Mouse (Mus musculus): ENCODE measurements around the gene Ncoa3. TPM values are rescaled to one million over a fixed set of nuclear protein-coding genes. Genes with fewer than 3 reads are reported as not detected.
A peak's percentile ranks its signal among the peaks of the same experiment; 100 is the strongest.

The Ncoa3 gene
- polyA plus RNA-seq, 2 experiments = 17.8 to 25.5 TPM

DNA sequence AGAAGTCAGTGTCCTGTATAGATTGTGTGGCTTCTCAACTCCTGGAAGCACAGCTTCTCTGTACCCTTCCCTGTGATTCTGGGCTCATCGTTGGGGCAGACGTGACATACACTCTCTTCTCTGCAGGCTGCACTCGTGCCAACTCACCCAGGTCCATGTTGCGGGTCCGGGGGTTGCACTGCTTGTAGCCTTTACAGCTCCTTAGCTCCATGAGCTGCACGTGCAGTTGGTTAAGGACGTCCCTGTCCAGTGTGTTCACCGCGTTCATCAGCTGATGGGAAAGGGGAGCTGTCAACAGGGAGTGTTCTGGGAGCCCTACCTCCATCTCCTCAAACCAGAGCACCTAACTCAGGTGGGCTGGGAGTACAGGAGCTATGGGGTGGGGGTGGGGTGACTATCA is 84.9 kb downstream of the Ncoa3 start:
- Histone ChIP-seq H3K4me3 (replicated peaks; ENCODE audit: low read length) (no peak overlapping the region), H3K27ac (replicated peaks; ENCODE audit: low read depth, low read length) (no peak overlapping the region), H3K9ac (ENCODE audit: low read depth, low read length, severe bottlenecking) (no peak overlapping the region), H3K9me3 (ENCODE audit: control insufficient read depth, low read length) (no peaks in the 10 kb centered on the region), H3K36me3 (ENCODE audit: control insufficient read depth, insufficient read depth, low read length) (peaks cover 90% of the 10 kb centered on the region), H3K27me3 (ENCODE audit: control insufficient read depth, insufficient read depth, low read length) (no peaks in the 10 kb centered on the region), H3K4me2 (replicated peaks; ENCODE audit: low read depth, low read length, severe bottlenecking) (no peak overlapping the region), H3K4me1 (ENCODE audit: control insufficient read depth, insufficient read depth, low read length) (peaks cover 3% of the 10 kb centered on the region; the same call in 1 of the 2 replicates)
- DNase-seq (ENCODE audit: low spot score) = no peak
- no peak for TF ChIP-seq POLR2A (IDR thresholded peaks at IDR 0.05; ENCODE audit: borderline replicate concordance, extremely low read depth, insufficient read depth, insufficient read length)
- WGBS = 94% methylated on average over 9 of the region's 9 CpGs
- no peak for ATAC-seq (ENCODE audit: low FRiP score, low read depth)

DNA sequence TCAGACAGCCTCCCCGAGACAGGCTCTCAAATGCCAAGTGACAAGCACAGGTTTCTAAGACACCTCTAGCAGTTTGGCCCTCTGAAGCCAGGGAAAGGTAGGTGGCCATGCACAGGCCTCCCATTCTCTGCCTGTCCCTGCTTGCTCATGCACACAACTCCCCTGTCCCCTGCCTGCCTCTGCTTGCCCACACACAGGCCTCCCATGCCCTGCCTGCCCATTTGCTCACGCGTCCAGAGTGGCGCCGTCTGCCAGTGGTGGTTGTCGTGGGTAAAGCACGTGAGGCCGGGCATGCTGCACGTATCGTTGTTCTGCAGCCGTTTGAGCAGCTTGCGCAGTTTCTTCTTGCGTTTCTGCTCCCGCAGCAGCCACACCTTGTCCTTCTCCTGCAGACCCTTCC is 86.8 kb downstream of the Ncoa3 start:
- H3K4me1 ChIP-seq (ENCODE audit: control insufficient read depth, insufficient read depth, low read length) = peaks cover 3% of the 10 kb centered on the region; the same call in 1 of the 2 replicates
- no peak for TF ChIP-seq POLR2A (IDR thresholded peaks at IDR 0.05; ENCODE audit: borderline replicate concordance, extremely low read depth, insufficient read depth, insufficient read length)
- H3K27me3 ChIP-seq (ENCODE audit: control insufficient read depth, insufficient read depth, low read length) = no peaks in the 10 kb centered on the region
- no peak overlapping the region for H3K4me2 ChIP-seq (replicated peaks; ENCODE audit: low read depth, low read length, severe bottlenecking)
- no peak overlapping the region for H3K9ac ChIP-seq (ENCODE audit: low read depth, low read length, severe bottlenecking)
- no peaks in the 10 kb centered on the region for H3K9me3 ChIP-seq (ENCODE audit: control insufficient read depth, low read length)
- ATAC-seq (ENCODE audit: low FRiP score, low read depth) (no peak), DNase-seq (ENCODE audit: low spot score) (no peak)
- peaks cover 90% of the 10 kb centered on the region for H3K36me3 ChIP-seq (ENCODE audit: control insufficient read depth, insufficient read depth, low read length)
- WGBS = 83% methylated on average over 14 of the region's 14 CpGs
- H3K4me3 ChIP-seq (replicated peaks; ENCODE audit: low read length) = no peak overlapping the region
- H3K27ac ChIP-seq (replicated peaks; ENCODE audit: low read depth, low read length) = no peak overlapping the region

DNA sequence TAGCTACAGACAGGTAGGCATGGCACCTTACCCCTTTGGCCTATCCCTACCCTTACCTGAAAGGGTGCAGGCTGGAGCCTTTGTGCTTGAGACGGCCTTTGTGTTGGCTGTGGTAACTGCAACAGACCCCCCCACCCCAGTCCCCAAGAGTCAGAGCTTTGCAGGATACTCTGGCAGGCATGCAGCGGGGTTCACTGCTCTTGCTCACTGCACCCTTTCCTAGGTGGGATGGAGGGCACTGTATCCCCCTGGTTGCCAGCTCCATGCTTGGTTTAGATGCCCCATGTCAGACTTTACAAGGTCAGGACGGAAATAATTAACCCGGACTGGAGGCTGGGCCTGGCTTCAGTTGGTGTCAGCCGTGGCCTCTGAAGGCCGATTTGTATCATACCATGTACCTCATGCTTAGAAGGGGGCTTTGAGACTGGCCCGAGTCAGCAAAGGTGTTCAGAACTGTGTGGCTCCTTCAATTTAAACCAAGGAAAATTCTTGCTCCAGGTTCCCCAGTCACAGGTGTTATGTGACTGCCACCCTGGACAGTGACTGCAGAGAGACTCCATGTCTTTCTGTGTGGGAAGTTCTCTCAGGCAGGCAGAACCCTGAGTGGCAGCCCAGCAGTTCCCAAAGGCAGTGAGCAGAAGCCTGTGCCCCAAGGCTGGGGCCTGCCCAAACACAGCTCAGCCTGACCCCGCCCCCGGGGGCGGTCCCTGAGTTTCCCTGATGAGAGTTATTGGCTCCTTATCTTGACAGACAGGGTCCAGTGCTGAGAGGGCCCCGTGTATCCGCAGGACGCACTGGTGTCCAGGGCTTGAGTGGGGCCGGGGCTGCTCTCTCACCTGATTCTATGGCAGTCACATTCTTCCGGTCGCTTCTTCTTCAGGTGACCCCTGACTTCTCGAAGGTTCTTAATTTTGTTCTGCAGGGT is 87.8 kb downstream of the Ncoa3 start:
- H3K36me3 ChIP-seq (ENCODE audit: control insufficient read depth, insufficient read depth, low read length) = peaks cover 85% of the 10 kb centered on the region
- ATAC-seq (ENCODE audit: low FRiP score, low read depth) = peak; percentile 38; the same call in 1 of the 2 replicates
- no peaks in the 10 kb centered on the region for H3K27me3 ChIP-seq (ENCODE audit: control insufficient read depth, insufficient read depth, low read length)
- peak; percentile 62 for DNase-seq (ENCODE audit: low spot score)
- no peak for TF ChIP-seq POLR2A (IDR thresholded peaks at IDR 0.05; ENCODE audit: borderline replicate concordance, extremely low read depth, insufficient read depth, insufficient read length)
- 59% methylated on average over 17 of the region's 17 CpGs for WGBS
- H3K9ac ChIP-seq (ENCODE audit: low read depth, low read length, severe bottlenecking) = no peak overlapping the region
- no peak overlapping the region for H3K4me2 ChIP-seq (replicated peaks; ENCODE audit: low read depth, low read length, severe bottlenecking)
- H3K9me3 ChIP-seq (ENCODE audit: control insufficient read depth, low read length) = no peaks in the 10 kb centered on the region
- H3K4me1 ChIP-seq (ENCODE audit: control insufficient read depth, insufficient read depth, low read length) = peaks cover 3% of the 10 kb centered on the region; the same call in 1 of the 2 replicates
- H3K27ac ChIP-seq (replicated peaks; ENCODE audit: low read depth, low read length) = no peak overlapping the region
- H3K4me3 ChIP-seq (replicated peaks; ENCODE audit: low read length) = no peak overlapping the region

DNA sequence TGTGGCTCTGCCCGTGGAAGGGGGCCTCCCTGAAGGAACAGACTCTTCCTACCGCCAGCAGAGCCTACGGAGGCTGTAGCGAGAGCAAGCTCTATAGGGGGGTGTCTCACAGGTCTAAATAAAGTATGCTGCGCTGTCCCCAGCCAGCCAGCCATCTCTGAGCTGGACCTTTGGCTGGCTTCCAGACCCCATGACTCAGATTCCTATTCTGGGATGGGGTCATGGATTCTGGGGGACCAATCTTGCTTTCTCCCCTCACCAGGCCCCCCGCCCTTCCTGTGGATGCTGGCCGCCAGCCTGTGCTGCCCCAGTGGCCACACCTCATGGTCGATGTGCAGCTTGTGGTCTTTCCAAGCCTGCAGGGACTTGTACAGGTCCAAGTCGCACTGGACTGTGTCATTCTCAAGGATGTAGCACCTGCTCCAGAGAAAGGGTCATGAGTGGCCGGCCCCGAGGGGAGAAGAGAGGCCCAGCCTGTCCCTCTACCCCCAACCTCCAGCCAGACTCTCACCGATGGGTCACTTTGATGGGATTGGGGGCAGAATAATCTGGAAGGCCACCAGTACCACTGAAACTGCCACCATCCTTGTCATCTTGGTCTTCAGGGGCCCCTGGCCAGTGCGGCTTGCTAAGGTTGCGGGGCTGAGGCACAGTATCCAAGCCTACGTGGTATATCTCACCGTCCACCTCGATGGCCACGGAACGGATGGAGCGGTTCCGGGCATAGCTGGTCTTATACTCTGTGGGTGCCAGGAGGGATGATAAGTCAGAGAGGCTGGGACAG is 88.7 kb downstream of the Ncoa3 start:
- H3K36me3 ChIP-seq (ENCODE audit: control insufficient read depth, insufficient read depth, low read length) = peaks cover 85% of the 10 kb centered on the region
- peak; percentile 56 for DNase-seq (ENCODE audit: low spot score)
- H3K9me3 ChIP-seq (ENCODE audit: control insufficient read depth, low read length) = no peaks in the 10 kb centered on the region
- H3K9ac ChIP-seq (ENCODE audit: low read depth, low read length, severe bottlenecking) = no peak overlapping the region
- peak; percentile 31; the same call in 1 of the 2 replicates for ATAC-seq (ENCODE audit: low FRiP score, low read depth)
- no peak overlapping the region for H3K27ac ChIP-seq (replicated peaks; ENCODE audit: low read depth, low read length)
- no peak for TF ChIP-seq POLR2A (IDR thresholded peaks at IDR 0.05; ENCODE audit: borderline replicate concordance, extremely low read depth, insufficient read depth, insufficient read length)
- no peak overlapping the region for H3K4me2 ChIP-seq (replicated peaks; ENCODE audit: low read depth, low read length, severe bottlenecking)
- no peaks in the 10 kb centered on the region for H3K27me3 ChIP-seq (ENCODE audit: control insufficient read depth, insufficient read depth, low read length)
- peaks cover 3% of the 10 kb centered on the region; the same call in 1 of the 2 replicates for H3K4me1 ChIP-seq (ENCODE audit: control insufficient read depth, insufficient read depth, low read length)
- 87% methylated on average over 21 of the region's 21 CpGs for WGBS
- H3K4me3 ChIP-seq (replicated peaks; ENCODE audit: low read length) = no peak overlapping the region

DNA sequence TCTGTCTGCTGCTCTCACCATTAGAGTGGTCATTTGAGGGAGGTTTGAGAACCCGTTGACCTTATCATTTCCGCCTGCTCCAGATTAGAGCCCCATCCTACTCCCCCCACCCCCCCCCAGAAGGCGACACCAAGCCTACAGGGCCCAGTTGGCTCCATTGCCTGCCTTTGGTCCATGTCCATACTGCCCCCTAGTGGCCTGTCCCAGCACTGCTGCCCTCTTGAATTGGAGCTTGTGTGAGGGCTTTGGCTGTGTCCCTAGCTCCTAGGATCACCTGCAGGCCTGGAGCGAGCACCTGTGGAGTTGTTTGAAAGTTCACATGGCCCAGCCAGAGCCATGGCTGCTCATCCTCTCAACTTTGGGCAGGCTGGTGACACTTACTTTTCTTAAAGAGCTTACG is 89.8 kb downstream of the Ncoa3 start:
- no peak for ATAC-seq (ENCODE audit: low FRiP score, low read depth)

More for the DNA sequence above, 89.8 kb downstream of the Ncoa3 start:
- H3K4me1 ChIP-seq (ENCODE audit: control insufficient read depth, insufficient read depth, low read length) = peaks cover 3% of the 10 kb centered on the region; the same call in 1 of the 2 replicates
- WGBS = 70% methylated on average over 5 of the region's 5 CpGs
- no peak overlapping the region for H3K9ac ChIP-seq (ENCODE audit: low read depth, low read length, severe bottlenecking)
- H3K4me2 ChIP-seq (replicated peaks; ENCODE audit: low read depth, low read length, severe bottlenecking) = no peak overlapping the region
- no peak overlapping the region for H3K4me3 ChIP-seq (replicated peaks; ENCODE audit: low read length)
- peak; percentile 63 for DNase-seq (ENCODE audit: low spot score)
- no peaks in the 10 kb centered on the region for H3K27me3 ChIP-seq (ENCODE audit: control insufficient read depth, insufficient read depth, low read length)
- no peak overlapping the region for H3K27ac ChIP-seq (replicated peaks; ENCODE audit: low read depth, low read length)
- no peaks in the 10 kb centered on the region for H3K9me3 ChIP-seq (ENCODE audit: control insufficient read depth, low read length)
- TF ChIP-seq POLR2A (IDR thresholded peaks at IDR 0.05; ENCODE audit: borderline replicate concordance, extremely low read depth, insufficient read depth, insufficient read length) = no peak
- peaks cover 91% of the 10 kb centered on the region for H3K36me3 ChIP-seq (ENCODE audit: control insufficient read depth, insufficient read depth, low read length)

Data from limb, embryonic 14.5 days (tissue).